Mouse (Mus musculus) adrenal gland, postnatal 0 days (tissue): Measurements from ENCODE around the gene Atg9b. TPM values are rescaled to one million over a fixed set of nuclear protein-coding genes. Genes with fewer than 3 reads are reported as not detected.

ENCODE experiments used
- polyA plus RNA-seq: library from polyadenylated mRNA; unstranded; fragments of >200 nt; fragmentation: Nextera tagmentation; extraction: Ambion mirVana; gene quantifications from 2 replicates; pipeline ENCODE4 v1.2.1, GENCODE M21; 2015

Atg9b gene
- polyA plus RNA-seq, result 0.52 and 0.80 TPM in 2 replicates

DNA sequence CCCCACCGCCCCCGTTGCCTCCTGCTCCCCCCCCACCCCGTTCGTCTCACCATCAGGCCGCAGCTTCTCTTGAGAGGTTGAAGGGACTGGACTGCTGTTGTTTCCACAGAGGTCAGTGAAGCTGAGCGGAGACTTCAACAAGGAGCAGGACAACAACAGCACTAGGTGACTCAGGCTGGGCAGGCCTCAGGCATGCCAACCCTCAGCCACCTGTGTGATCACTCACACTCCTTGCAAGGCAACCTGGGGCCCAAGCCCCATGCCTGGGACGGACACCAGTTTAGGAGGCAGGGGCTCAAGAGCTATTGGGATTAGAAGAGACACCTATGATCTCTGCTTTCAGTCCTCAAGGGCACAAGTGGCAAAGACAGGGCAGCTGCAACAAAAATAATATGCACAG, at the start of gene Atg9b:
Gene Atg9b (minus strand): TSS at position 280 of the 400 bp plus-strand sequence.

DNA sequence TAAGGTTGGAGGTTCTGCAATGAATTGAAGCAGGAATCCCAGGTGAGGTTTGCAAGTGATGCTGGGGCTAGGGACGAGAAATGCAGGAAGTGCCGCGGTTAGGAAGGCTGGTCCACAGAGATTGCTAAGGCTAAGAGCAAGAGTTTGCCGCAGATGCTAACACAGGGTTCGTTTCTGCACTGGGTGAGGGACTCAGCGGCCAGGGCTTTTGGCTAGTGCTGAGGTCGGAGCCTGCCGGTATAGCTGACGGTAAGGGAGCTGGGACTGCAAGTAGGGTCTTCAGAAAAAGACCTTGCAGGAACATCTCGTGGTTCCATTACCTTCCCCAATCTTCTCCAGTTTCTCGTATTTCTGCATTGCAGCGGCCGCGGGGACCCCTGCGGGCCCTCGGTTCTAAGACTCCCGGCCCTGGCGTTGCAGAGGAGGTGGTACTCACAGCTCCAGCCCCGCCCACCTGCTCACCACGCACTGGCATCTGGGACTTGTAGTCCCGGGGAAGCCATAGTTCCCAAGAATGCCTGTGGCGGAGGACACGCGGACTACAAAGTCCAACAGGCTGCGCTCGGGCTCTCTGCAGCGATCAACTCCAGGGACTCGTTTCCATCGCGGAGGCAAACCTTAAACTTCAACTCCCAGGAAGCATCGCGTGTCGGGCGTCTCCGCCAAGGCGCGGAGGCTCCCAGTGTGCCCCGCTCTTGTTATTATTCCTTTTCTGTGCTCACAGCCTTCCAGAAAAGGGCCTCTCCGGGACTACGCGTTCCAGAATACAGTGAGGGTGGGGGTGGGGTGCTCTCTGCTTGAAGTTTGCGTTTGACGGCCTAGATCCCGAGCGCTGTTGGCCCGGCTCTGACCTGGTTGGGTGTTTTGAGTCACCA, 31.4 kb upstream of the Atg9b start, which contains the start of the genes Cdk5 and Slc4a2:
Gene Cdk5 (minus strand): TSS at position 402 of the 875 bp plus-strand sequence.
Gene Slc4a2 (plus strand): TSS at position 709 of the 875 bp plus-strand sequence.

DNA sequence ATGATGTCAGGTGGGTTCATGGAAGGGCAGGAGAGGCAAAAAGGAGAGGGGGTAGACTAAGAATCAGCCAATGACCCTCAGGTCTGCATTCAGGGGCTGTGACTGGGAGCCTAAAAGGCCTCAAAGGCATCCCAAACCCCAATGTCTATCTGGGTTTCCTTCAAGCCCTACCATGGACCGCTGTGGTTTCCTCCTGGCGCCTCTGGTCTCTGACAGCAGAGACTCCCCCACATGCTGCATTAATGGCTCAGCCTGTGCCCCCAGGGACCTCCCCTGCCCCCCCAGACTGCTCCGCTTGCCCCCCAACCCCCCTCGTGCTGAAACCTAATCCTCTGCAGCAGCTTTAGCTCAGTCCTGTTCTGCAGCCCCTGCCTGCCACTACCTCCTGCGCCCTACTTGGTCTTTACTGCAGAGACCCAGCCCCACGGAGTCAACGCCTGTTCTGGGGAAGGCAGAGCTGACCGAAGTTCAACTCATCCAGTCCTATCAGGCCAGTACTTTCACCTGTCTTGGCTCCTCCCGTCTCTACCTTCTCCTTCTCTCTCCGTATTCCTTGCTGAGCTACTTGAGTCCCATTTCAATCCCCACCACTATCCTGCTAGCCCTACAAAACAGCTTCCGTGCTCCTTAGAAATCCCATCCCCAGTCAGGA, 21.2 kb upstream of the Atg9b start, which contains the start of gene Asic3:
Gene Asic3 (plus strand): TSS at position 351 of the 652 bp plus-strand sequence.

DNA sequence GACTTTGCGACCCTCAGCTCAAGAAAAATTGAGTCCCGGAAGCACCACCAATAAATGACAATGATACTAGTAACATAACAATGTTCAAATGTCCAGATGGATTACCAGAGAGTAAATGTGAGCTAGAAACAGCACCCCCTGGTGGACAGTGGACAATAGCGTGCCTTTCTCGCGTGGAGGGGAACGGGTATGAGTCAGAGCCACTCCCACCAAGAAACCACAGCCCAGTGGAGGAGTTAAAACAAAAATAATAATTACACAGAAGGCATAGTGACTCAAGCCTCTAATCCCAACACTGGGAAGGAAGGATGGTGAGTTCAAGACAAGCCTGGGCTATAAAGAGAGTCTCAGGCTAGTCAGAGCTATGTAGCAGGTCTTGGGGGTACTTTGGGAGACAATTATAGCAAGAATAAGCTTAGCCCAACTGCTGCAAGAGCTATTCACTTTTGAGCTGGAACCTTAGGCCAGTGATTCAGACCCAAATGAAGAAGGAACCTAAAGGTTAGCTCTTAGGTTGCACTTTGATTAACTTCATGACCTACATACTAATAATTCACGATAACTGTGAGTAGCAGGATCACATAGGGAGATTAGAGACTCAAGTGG, 1.6 kb upstream of the Atg9b start, which contains the start of gene Abcb8:
Gene Abcb8 (plus strand): TSS at position 272 of the 606 bp plus-strand sequence.

DNA sequence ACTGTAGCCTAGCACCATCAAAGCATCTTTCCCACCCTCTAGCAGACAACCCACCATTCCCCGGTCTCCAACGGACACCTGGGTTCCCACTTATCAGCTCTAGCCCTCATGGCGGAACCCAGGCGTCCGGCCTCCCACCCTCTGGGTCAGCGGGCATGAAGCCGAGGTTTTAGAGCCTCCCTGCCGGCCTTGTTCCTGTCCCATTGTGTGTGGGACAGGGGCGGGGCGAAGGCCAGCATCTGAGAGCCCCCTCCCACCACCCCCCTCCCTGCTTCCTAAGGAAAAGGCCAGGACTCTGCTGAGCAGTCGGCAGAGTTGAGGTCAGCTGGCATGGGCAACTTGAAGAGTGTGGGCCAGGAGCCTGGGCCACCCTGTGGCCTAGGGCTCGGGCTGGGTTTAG, 27.4 kb downstream of the Atg9b start, which contains the start of gene Nos3:
Gene Nos3 (plus strand): TSS at position 303 of the 400 bp plus-strand sequence.

DNA sequence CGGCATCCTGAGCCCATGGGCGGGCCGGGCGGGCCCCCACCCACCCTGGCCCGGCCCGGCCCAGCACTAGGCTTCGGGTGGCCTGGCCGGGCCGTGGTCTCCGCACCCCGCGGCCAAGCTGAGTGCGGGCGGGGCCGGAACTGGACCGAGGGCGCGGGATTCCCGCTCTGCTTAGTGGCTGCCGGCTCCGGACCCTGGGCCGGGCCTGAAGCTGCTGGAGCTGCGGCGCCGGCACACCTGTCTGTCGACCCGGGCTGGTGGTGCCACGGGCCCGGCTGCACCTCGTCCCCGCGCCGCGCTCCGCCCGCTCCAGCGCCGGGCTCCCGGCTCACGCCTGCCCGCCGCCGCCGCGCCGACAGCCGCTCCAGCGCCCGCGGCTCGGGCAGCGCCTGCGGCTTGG, 40.7 kb downstream of the Atg9b start, which contains the start of gene Kcnh2:
Gene Kcnh2 (minus strand): TSS at position 327 of the 400 bp plus-strand sequence.

Other genes starting within 250 kb of the Atg9b start
- 6.3 and 11.9 TPM in 2 replicates for gene Nupl2, start 227.2 kb downstream of the Atg9b start, polyA plus RNA-seq
- 7.7 and 11.6 TPM in 2 replicates for gene Kcnh2, start 40.5 kb downstream of the Atg9b start, polyA plus RNA-seq
- gene Nos3, start 27.3 kb downstream of the Atg9b start, polyA plus RNA-seq, result 2.4 and 3.8 TPM in 2 replicates
- 23.5 and 43.7 TPM in 2 replicates for gene Abcb8, start 1.5 kb upstream of the Atg9b start, polyA plus RNA-seq
- gene Asic3, start 21.2 kb upstream of the Atg9b start, polyA plus RNA-seq, result 0.18 TPM in 1 of 2 replicates, not detected in the other
- gene Cdk5, start 31.4 kb upstream of the Atg9b start, polyA plus RNA-seq, result 45.8 and 46.7 TPM in 2 replicates
- gene Slc4a2, start 31.7 kb upstream of the Atg9b start, polyA plus RNA-seq, result 12.8 and 17.3 TPM in 2 replicates
- gene Fastk, start 53.1 kb upstream of the Atg9b start, polyA plus RNA-seq, result 61.0 and 77.2 TPM in 2 replicates
- 16.0 and 18.8 TPM in 2 replicates for gene Tmub1, start 55.7 kb upstream of the Atg9b start, polyA plus RNA-seq
- gene Agap3, start 60.0 kb upstream of the Atg9b start, polyA plus RNA-seq, result 32.3 TPM in 2 replicates
- 0.05 TPM in 1 of 2 replicates, not detected in the other for gene Gbx1, start 135.1 kb upstream of the Atg9b start, polyA plus RNA-seq
- gene Asb10, start 148.8 kb upstream of the Atg9b start, polyA plus RNA-seq, result 0.47 and 1.9 TPM in 2 replicates
- 0.06 TPM in 1 of 2 replicates, not detected in the other for gene 4931409K22Rik, start 164.7 kb upstream of the Atg9b start, polyA plus RNA-seq
- 36.0 and 57.3 TPM in 2 replicates for gene Abcf2, start 185.3 kb upstream of the Atg9b start, polyA plus RNA-seq
- 21.4 and 39.4 TPM in 2 replicates for gene Chpf2, start 194.6 kb upstream of the Atg9b start, polyA plus RNA-seq
- gene Smarcd3, start 232.3 kb upstream of the Atg9b start, polyA plus RNA-seq, result 14.8 and 15.4 TPM in 2 replicates